Mouse (Mus musculus) lung, adult 2 months (tissue): ENCODE data around the gene Ltn1.

Experiments
- CTCF ChIP-seq: fragments of 200-500 bp; IDR thresholded peaks from 2 replicates; pipeline ENCODE4 v1.5.1; 2011; ENCODE audit warnings: mild to moderate bottlenecking, low read length, control low read depth; ENCODE audit not compliant: insufficient read depth
- POLR2A ChIP-seq: fragments of 200-500 bp; IDR thresholded peaks from 2 replicates; pipeline ENCODE4 v1.6.1; 2011; ENCODE audit warnings: low read depth, mild to moderate bottlenecking, control low read depth, low read length, borderline replicate concordance; ENCODE audit errors: extremely low read depth

DNA sequence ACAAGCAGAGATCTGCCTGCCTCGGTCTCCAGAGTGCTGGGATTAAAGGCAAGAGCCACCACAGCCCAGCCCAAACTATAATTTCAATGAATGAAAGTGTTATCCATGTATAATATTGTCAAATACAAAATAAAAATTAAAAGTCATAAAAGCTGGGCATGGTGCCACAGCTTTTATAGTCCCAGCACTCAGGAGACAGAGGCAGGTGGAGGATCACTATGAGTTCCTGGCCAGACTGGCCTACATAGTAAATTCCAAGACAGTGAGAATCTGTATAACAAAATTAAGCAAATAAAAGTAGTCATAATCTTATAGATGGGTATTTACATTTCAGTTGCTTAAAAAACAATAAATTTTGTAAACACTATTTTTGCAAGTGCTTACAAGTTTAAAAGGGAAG is 78.8 kb downstream of the Ltn1 start:
- TF ChIP-seq POLR2A (no peak), CTCF (no peak)
